Mouse (Mus musculus) kidney, postnatal 0 days (tissue): ENCODE results near the gene Extl2. TPM values are rescaled to one million over a fixed set of nuclear protein-coding genes. Genes with fewer than 3 reads are reported as not detected.

ENCODE experiments used
- ATAC-seq: fragments of 200-750 bp; cut with Nextera tagmentation; replicated peaks from 2 replicates; pipeline ENCODE4 v1.8.0; 2017; ENCODE audit warnings: low read depth, moderate number of reproducible peaks, moderate TSS enrichment, moderate library complexity; ENCODE audit not compliant: low FRiP score
- DNase-seq: peaks from one replicate; pipeline ENCODE4 v3.0.0-alpha.2; 2016; ENCODE audit warnings: low spot score
- H3K27ac ChIP-seq: fragments of 300-500 bp; sonication (generic); 2 replicates; pipeline ENCODE4 v1.5.1; 2014; ENCODE audit warnings: mild to moderate bottlenecking
- H3K27me3 ChIP-seq: fragments of 300-500 bp; sonication (generic); 2 replicates; pipeline ENCODE4 v1.6.1; 2014; ENCODE audit warnings: low read length, mixed read lengths; ENCODE audit not compliant: insufficient read depth
- H3K36me3 ChIP-seq: fragments of 300-500 bp; sonication (generic); 2 replicates; pipeline ENCODE4 v1.6.1; 2014; ENCODE audit warnings: low read length, mixed read lengths; ENCODE audit not compliant: insufficient read depth
- H3K4me1 ChIP-seq: fragments of 300-500 bp; sonication (generic); replicated peaks from 2 replicates; pipeline ENCODE4 v1.6.1; 2014; ENCODE audit warnings: antibody characterized with exemption, low read length, mixed read lengths; ENCODE audit not compliant: insufficient read depth
- H3K4me2 ChIP-seq: fragments of 300-500 bp; sonication (generic); 2 replicates; pipeline ENCODE4 v1.6.1; 2014; ENCODE audit warnings: mild to moderate bottlenecking, low read length, moderate library complexity, mixed read lengths
- H3K4me3 ChIP-seq: fragments of 300-500 bp; sonication (generic); replicated peaks from 2 replicates; pipeline ENCODE4 v1.5.1; 2014; ENCODE audit warnings: low read depth, low read length
- H3K9ac ChIP-seq: fragments of 300-500 bp; sonication (generic); 2 replicates; pipeline ENCODE4 v1.6.1; 2014; ENCODE audit warnings: low read depth, low read length
- H3K9me3 ChIP-seq: fragments of 300-500 bp; sonication (generic); replicated peaks from 2 replicates; pipeline ENCODE4 v1.6.1; 2016; ENCODE audit warnings: low read length, inconsistent platforms, mixed read lengths
- CTCF ChIP-seq: IDR thresholded peaks from 2 replicates; pipeline ENCODE4 v1.5.1; 2016; ENCODE audit warnings: antibody characterized with exemption, low read depth, mild to moderate bottlenecking, moderate library complexity
- WGBS: fragments of 180-500 bp; shearing (Covaris S2); extraction: QIAGEN DNeasy Blood & Tissue Kit; methylation state at CpG from one replicate; pipeline ENCODE4 v1.1.7; 2014; 5-methylcytosine and 5-hydroxymethylcytosine counted together
- polyA plus RNA-seq: library from polyadenylated mRNA; unstranded; fragments of >200 nt; fragmentation: Nextera tagmentation; extraction: Ambion mirVana; gene quantifications from 2 replicates; pipeline ENCODE4 v1.2.1, GENCODE M21; 2015

The Extl2 gene
- polyA plus RNA-seq, 1 experiment from 2014 or later: 25.0 TPM

DNA sequence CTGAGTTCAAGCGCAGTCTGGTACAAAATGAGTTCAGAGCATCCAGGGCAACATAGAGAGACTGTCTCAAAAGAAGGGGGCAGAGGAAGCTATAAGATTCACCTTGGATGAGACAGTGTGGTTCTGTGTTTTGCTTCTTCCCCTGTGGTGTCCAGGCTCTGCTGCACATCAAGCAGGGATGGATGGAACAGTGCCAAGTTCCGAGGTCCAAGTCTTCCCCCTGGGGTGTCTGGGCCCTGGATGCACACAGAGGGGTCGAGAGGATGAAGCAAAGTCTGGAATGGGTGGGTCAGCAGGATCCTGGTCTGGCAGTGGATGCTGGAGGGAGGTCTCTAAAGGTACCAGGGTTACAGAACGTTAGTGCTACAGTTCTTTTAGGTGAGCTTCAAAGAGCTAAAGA is 11.3 kb downstream of the Extl2 start:
- no peaks in the 10 kb centered on the region for H3K9me3 ChIP-seq
- H3K4me1 ChIP-seq: no peaks in the 10 kb centered on the region
- no peak for DNase-seq
- no peak overlapping the region for H3K9ac ChIP-seq
- ATAC-seq: no peak
- no peaks in the 10 kb centered on the region for H3K27me3 ChIP-seq
- WGBS: 70% methylated on average over 4 of the region's 4 CpGs
- no peak for TF ChIP-seq CTCF
- no peak overlapping the region for H3K27ac ChIP-seq
- no peaks in the 10 kb centered on the region for H3K36me3 ChIP-seq
- no peak overlapping the region for H3K4me3 ChIP-seq
- H3K4me2 ChIP-seq: no peak overlapping the region

DNA sequence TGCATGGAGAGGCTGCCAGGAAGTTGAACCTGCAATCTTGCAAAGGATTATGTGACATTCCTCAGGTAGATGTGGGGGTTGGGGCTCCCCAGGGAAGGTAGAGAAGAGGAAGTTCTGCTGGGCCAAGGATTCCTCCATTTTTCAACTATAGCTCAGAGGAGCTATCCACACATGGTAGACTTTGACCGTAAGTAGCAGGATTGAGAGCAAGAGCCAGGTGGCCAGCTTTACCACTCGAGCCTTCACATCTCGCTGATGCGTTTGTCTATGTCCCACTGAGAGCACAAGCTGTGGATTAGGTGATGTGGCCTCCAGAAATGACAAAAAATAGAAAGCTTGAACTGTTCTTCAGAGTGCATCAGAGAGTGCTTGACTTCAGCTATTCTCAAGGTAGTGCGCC is 11.9 kb downstream of the Extl2 start:
- Histone ChIP-seq H3K4me1 (no peaks in the 10 kb centered on the region), H3K36me3 (no peaks in the 10 kb centered on the region), H3K4me2 (no peak overlapping the region), H3K9me3 (no peaks in the 10 kb centered on the region), H3K27ac (no peak overlapping the region), H3K4me3 (no peak overlapping the region), H3K27me3 (no peaks in the 10 kb centered on the region), H3K9ac (no peak overlapping the region)
- no peak for ATAC-seq
- no peak for DNase-seq
- 91% methylated on average over 5 of the region's 5 CpGs for WGBS
- TF ChIP-seq CTCF: no peak

DNA sequence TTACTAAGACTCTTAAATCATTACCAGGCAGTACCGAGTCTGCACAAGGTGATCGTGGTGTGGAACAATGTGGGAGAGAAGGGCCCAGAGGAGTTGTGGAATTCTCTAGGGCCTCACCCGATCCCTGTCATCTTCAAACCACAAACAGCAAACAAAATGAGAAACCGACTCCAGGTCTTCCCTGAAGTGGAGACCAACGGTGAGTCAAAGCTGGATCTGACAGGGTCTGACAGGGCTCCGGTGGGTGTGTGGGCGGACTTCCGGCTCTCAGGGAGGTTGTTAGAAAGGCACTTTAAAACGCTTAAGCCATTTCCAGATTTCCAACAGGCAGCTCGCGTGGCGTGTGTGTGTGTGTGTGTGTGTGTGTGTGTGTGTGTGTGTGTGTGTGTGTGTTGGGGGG is 17.0 kb downstream of the Extl2 start:
- Histone ChIP-seq H3K4me1 (no peaks in the 10 kb centered on the region), H3K36me3 (0 out of 2 replicates have a peak, but pooled peaks cover 6% of the 10 kb centered on the region), H3K4me3 (no peak overlapping the region), H3K27ac (no peak overlapping the region), H3K27me3 (no peaks in the 10 kb centered on the region), H3K4me2 (no peak overlapping the region), H3K9ac (no peak overlapping the region), H3K9me3 (no peaks in the 10 kb centered on the region)
- DNase-seq (no peak), ATAC-seq (no peak)
- WGBS: 49% methylated on average over 12 of the region's 12 CpGs
- no peak for TF ChIP-seq CTCF

DNA sequence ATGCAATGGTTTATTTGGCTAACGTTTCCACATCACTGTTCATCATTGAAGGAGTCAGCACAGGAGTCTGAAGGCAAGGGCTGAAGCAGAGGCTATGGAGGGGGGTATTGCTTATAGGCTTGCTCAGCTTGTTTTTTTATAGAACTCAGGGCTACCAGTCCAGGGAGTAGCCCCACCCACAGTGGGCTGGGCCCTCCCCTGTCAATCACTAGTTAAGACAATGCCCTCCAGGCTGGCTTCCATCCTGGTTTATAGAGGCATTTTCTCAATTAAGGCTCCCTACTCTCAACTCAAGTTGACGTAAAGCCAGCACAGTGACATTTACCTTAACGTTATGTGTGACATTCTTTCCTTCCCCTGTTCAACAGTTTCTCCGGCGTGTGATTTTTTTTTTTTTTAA is 17.4 kb downstream of the Extl2 start:
- no peak overlapping the region for H3K27ac ChIP-seq
- H3K4me1 ChIP-seq: no peaks in the 10 kb centered on the region
- no peak overlapping the region for H3K9ac ChIP-seq
- no peak overlapping the region for H3K4me2 ChIP-seq
- WGBS: 73% methylated on average over 5 of the region's 5 CpGs
- no peaks in the 10 kb centered on the region for H3K9me3 ChIP-seq
- H3K36me3 ChIP-seq: 0 out of 2 replicates have a peak, but pooled peaks cover 6% of the 10 kb centered on the region
- H3K4me3 ChIP-seq: no peak overlapping the region
- TF ChIP-seq CTCF: no peak
- DNase-seq: no peak
- ATAC-seq: no peak
- no peaks in the 10 kb centered on the region for H3K27me3 ChIP-seq

DNA sequence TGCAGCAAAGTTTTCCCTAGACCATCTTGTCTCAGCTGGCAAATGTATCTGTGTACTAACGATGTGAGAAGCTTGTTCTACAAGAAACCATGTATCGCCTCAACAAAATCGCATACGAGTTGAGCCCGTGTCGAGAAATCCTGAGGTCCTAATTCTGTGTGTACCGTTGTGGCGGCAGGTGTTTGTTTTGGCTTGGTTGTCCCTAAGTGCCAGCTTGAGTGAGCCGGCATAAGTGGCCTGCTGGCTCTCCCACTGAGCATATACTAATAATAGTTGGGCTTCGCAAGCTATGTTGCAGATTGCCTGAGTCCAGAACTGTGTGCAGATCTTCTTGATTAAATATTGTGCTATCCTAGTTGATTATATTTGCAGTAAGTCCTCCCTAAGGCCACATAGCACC is 18.4 kb downstream of the Extl2 start:
- Histone ChIP-seq H3K27ac (no peak overlapping the region), H3K27me3 (no peaks in the 10 kb centered on the region), H3K4me1 (no peaks in the 10 kb centered on the region), H3K9ac (no peak overlapping the region), H3K9me3 (no peaks in the 10 kb centered on the region), H3K4me3 (no peak overlapping the region), H3K36me3 (0 out of 2 replicates have a peak, but pooled peaks cover 6% of the 10 kb centered on the region), H3K4me2 (no peak overlapping the region)
- ATAC-seq (no peak), DNase-seq (no peak)
- TF ChIP-seq CTCF: no peak
- 95% methylated on average over 10 of the region's 10 CpGs for WGBS

DNA sequence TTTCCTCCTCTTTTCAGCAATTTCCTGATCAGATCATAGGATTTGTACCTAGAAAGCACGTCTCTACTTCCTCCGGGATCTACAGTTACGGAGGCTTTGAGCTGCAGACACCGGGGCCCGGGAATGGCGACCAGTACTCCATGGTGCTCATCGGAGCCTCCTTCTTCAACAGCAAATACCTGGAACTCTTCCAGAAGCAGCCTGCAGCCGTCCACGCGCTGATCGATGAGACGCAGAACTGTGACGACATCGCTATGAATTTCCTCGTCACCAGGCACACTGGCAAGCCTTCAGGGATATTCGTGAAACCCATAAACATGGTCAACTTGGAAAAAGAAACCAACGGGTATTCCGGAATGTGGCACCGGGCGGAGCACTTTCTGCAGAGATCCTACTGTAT is 19.7 kb downstream of the Extl2 start:
- 92% methylated on average over 20 of the region's 20 CpGs for WGBS
- no peak for TF ChIP-seq CTCF
- no peak for DNase-seq

DNA sequence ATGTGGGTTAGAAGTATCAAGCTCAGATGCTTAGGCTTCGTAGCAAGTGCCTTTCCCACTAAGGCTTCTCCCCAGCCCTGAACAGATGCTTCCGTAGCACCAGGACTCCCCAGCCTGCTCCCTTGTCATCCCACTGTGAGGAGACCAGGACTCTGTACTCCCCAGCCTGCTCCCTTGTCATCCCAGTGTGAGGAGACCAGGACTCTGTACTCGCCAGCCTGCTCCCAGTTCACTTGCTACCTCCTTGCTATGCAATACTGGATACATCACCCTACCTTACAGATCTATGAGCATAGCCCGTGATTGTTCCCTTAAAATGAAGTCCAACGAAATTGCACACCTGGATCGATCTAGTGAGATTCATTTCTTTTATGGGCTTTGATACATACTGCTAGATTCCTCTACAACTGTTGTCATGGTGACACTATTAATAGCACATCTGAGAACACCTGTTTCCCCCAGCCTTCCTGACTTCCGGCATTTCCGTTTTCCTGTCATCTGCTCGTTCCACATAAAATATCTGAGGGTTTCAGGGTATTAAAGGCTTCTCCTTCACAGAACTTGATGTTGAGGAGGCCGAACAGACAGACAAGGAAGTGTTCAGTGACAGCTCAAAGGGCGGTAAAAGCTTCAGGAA is 23.0 kb downstream of the Extl2 start:
- DNase-seq (peak; percentile 18), ATAC-seq (no peak; the same call in 1 of the 2 replicates)
- H3K36me3 ChIP-seq: 0 out of 2 replicates have a peak, but pooled peaks cover 6% of the 10 kb centered on the region
- no peak overlapping the region for H3K9ac ChIP-seq
- H3K9me3 ChIP-seq: no peaks in the 10 kb centered on the region
- TF ChIP-seq CTCF: no peak
- H3K27me3 ChIP-seq: no peaks in the 10 kb centered on the region
- H3K4me3 ChIP-seq: no peak overlapping the region
- WGBS: 53% methylated on average over 11 of the region's 11 CpGs
- H3K4me2 ChIP-seq: no peak overlapping the region
- no peak overlapping the region for H3K27ac ChIP-seq
- H3K4me1 ChIP-seq: no peaks in the 10 kb centered on the region

More for the DNA sequence above, 19.7 kb downstream of the Extl2 start:
- Histone ChIP-seq H3K27me3 (no peaks in the 10 kb centered on the region), H3K27ac (no peak overlapping the region), H3K4me1 (no peaks in the 10 kb centered on the region), H3K4me3 (no peak overlapping the region), H3K9me3 (no peaks in the 10 kb centered on the region), H3K4me2 (no peak overlapping the region), H3K36me3 (0 out of 2 replicates have a peak, but pooled peaks cover 6% of the 10 kb centered on the region), H3K9ac (no peak overlapping the region)
- ATAC-seq: no peak
